Mouse (Mus musculus) lung, embryonic 14.5 days (tissue): ENCODE measurements around the gene Olfr821. TPM values are rescaled to one million over a fixed set of nuclear protein-coding genes. Genes with fewer than 3 reads are reported as not detected.
"Not testable (repeated sequence)": the region's sequence is repeated elsewhere in the genome, so short reads cannot be mapped to it uniquely, and the experiment has no call there.

Experiments
- ATAC-seq: fragments of 200-750 bp; cut with Nextera tagmentation; 2 replicates; pipeline ENCODE4 v1.8.0; 2017; ENCODE audit warnings: mild to moderate bottlenecking, moderate TSS enrichment, moderate library complexity; ENCODE audit not compliant: insufficient read depth
- DNase-seq: peaks from one replicate; pipeline ENCODE4 v3.0.0-alpha.2; 2015
- H3K27ac ChIP-seq: fragments of 300-500 bp; sonication (generic); 2 replicates; pipeline ENCODE4 v1.5.1; 2014; ENCODE audit warnings: low read depth, mild to moderate bottlenecking, moderate library complexity
- H3K27me3 ChIP-seq: fragments of 300-500 bp; sonication (generic); 2 replicates; pipeline ENCODE4 v1.6.1; 2014; ENCODE audit warnings: low read length, control low read depth; ENCODE audit not compliant: insufficient read depth
- H3K36me3 ChIP-seq: fragments of 300-500 bp; sonication (generic); 2 replicates; pipeline ENCODE4 v1.6.1; 2014; ENCODE audit warnings: control low read depth; ENCODE audit not compliant: insufficient read depth
- H3K4me1 ChIP-seq: fragments of 300-500 bp; sonication (generic); 2 replicates; pipeline ENCODE4 v1.6.1; 2014; ENCODE audit warnings: antibody characterized with exemption, control low read depth; ENCODE audit not compliant: insufficient read depth
- H3K4me2 ChIP-seq: fragments of 300-500 bp; sonication (generic); 2 replicates; pipeline ENCODE4 v1.6.1; 2014; ENCODE audit warnings: mild to moderate bottlenecking
- H3K4me3 ChIP-seq: fragments of 300-500 bp; sonication (generic); 2 replicates; pipeline ENCODE4 v1.5.1; 2014; ENCODE audit warnings: low read depth, low read length
- H3K9ac ChIP-seq: fragments of 300-500 bp; sonication (generic); 2 replicates; pipeline ENCODE4 v1.6.1; 2014
- H3K9me3 ChIP-seq: fragments of 300-500 bp; sonication (generic); 2 replicates; pipeline ENCODE4 v1.6.1; 2016; ENCODE audit warnings: low read depth, low read length, control low read depth
- CTCF ChIP-seq: IDR thresholded peaks from 2 replicates; pipeline ENCODE4 v1.5.1; 2016; ENCODE audit warnings: antibody characterized with exemption, low read depth
- WGBS: fragments of 180-500 bp; shearing (Covaris S2); extraction: QIAGEN DNeasy Blood & Tissue Kit; methylation state at CpG from one replicate; pipeline ENCODE4 v1.1.7; 2014; 5-methylcytosine and 5-hydroxymethylcytosine counted together
- polyA plus RNA-seq: library from polyadenylated mRNA; unstranded; fragments of >200 nt; fragmentation: Nextera tagmentation; extraction: Ambion mirVana; gene quantifications from 2 replicates; pipeline ENCODE4 v1.2.1, GENCODE M21; 2014

Olfr821 gene
- not detected in 2 replicates for polyA plus RNA-seq

DNA sequence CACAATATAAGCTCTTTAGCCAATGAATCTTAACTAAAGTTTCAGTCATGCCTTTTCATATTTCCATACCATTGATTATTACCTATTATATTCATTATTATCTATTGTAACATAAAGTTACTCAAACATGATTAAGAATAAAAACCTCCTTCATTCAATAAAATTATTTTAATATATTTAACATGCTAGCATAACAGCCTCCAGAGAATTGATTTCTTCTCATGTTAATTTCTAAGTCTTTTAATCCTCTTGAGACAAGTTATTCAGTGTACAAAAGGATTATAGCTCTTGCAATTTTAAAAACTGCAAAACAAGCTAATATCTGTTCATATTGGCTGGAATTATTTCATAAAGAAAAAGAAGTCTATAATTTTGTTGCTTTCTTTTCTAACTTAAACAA lies at the start of gene Olfr821:
Gene Olfr821 (plus strand): TSS at position 301 of the 400 bp plus-strand sequence.
- H3K4me2 ChIP-seq: no peak within 1 kb of the TSS
- H3K4me1 ChIP-seq: no peaks in the 10 kb centered on the region
- DNase-seq (no peak), ATAC-seq (no peak)
- no peak within 1 kb of the TSS for H3K27ac ChIP-seq
- H3K4me3 ChIP-seq: no peak within 1 kb of the TSS
- H3K27me3 ChIP-seq: no peaks in the 10 kb centered on the region
- no peaks in the 10 kb centered on the region for H3K9me3 ChIP-seq
- H3K9ac ChIP-seq: no peak within 1 kb of the TSS
- no peaks in the 10 kb centered on the region for H3K36me3 ChIP-seq
- no peak for TF ChIP-seq CTCF

DNA sequence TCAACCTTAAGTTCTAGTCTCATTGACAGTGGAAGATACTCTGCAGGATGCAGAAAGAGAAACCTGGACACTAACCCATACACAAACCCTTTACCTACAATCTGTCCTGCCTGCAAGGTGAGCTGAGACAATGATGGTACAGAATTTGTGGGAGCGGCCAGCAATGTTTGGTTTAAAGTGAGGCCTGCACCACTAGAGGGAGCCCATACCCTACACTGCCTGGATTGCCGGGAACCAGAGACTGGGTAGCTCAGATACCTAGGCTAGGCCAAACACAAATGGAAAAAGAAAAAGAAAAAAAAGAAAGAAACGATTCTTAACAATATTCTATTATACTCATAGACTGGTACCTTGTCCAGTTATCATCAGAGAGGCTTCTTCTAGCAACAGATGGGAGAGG lies 48.3 kb upstream of the Olfr821 start:
- ATAC-seq, H3K9me3 ChIP-seq, H3K4me3 ChIP-seq, H3K27ac ChIP-seq, H3K27me3 ChIP-seq, H3K4me2 ChIP-seq, H3K9ac ChIP-seq, H3K4me1 ChIP-seq, DNase-seq, H3K36me3 ChIP-seq: not testable (repeated sequence)
- no CpG with 5 or more reads among the region's 3 CpGs for WGBS

DNA sequence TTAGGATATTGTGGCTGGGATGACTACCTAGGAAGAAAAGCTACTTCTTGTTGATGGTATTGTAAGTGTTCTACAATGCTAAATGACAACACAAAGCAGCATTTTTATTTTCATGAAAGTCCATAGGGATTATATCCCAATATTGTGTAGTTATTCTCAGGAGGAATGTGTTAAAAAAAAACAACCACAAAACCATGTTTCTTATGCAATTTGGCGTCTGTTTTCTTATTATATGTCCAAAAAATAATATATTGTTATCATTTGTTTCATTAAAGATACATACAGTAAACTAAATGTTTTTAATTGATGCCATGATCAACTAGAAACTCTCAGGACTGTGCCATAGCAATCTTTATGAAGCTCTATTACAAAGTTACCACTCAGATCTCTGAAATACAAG lies 45.2 kb upstream of the Olfr821 start, which contains the start of gene Gm10310:
Gene Gm10310 (minus strand): TSS at position 101 of the 400 bp plus-strand sequence.
- not testable (repeated sequence) for ATAC-seq, H3K4me3 ChIP-seq, H3K27ac ChIP-seq, H3K4me1 ChIP-seq, H3K36me3 ChIP-seq, H3K9me3 ChIP-seq, H3K9ac ChIP-seq, H3K4me2 ChIP-seq, DNase-seq, H3K27me3 ChIP-seq
- WGBS: no CpG with 5 or more reads among the region's 1 CpGs

DNA sequence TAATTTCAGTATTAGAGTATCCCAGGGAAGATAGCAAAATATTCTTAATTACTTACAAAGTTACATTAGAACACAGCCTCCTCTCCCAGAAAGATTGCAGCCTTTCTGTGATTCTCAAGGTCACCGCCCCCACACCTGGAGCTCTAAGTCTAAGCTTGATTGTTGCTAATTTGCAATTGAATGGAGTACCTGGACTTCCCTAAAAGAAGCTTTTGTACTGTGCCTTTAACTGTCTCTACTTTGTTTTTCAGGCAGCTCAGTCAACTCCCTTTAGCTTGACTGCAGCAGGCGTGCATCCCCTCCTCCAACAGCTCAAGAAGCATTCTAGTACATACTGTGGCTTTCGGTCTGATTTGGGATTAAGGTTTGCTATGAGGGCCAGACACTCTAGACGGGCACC lies 26.0 kb upstream of the Olfr821 start:
- DNase-seq, H3K27me3 ChIP-seq, H3K9ac ChIP-seq, H3K4me3 ChIP-seq, H3K4me2 ChIP-seq, H3K9me3 ChIP-seq, H3K36me3 ChIP-seq, H3K4me1 ChIP-seq, ATAC-seq, H3K27ac ChIP-seq: not testable (repeated sequence)
- WGBS: 84% methylated on average over 4 of the region's 4 CpGs

DNA sequence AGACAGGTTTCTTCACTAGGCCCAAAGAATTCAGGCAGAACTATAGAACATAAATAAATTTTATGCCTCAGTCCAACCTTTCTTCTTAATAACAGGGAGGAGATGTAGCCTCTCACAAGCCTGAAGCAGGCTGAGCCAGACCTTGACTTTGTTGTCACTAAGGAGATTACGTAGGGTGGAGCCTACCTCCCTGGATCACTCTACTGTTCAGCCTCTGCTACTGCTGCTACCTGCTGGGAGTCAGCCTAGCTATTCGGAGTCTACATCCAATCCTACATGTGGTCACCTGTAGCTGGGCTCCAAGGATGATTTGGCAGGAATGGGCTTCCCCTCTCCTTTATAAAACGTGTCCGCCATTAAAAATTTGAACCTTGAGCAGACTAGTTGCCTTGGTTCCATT lies 24.8 kb upstream of the Olfr821 start:
- not testable (repeated sequence) for H3K9ac ChIP-seq, H3K4me2 ChIP-seq, ATAC-seq, DNase-seq, H3K27ac ChIP-seq, H3K4me3 ChIP-seq, H3K4me1 ChIP-seq, H3K9me3 ChIP-seq, H3K36me3 ChIP-seq, H3K27me3 ChIP-seq
- WGBS: 90% methylated on average over 4 of the region's 4 CpGs

DNA sequence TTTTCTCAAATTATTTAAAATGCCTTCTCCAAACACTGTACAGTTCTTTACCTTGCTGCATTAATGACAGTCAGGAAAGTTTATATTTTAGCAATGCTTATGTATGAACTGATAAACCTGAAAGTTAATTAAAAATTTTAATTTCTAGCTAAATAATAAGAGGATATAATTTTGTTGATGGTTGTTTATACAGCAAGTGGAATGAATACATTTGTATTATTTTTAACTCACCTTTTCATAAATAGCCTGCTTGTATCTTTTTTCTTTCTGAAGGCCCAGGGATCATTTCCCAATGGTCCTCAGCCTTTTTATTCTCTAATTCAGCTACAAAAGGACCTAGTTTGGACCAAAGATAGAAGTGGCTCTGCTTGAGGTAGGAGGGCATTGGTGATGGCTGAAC lies 17.8 kb upstream of the Olfr821 start, which contains the start of gene Olfr820:
Gene Olfr820 (plus strand): TSS at position 301 of the 400 bp plus-strand sequence.
- no peaks in the 10 kb centered on the region for H3K27me3 ChIP-seq
- no peak within 1 kb of the TSS for H3K4me2 ChIP-seq
- H3K36me3 ChIP-seq: no peaks in the 10 kb centered on the region
- H3K4me3 ChIP-seq: no peak within 1 kb of the TSS
- DNase-seq (no peak), ATAC-seq (no peak)
- H3K9me3 ChIP-seq: no peaks in the 10 kb centered on the region
- no peak within 1 kb of the TSS for H3K27ac ChIP-seq
- no peaks in the 10 kb centered on the region for H3K4me1 ChIP-seq
- H3K9ac ChIP-seq: no peak within 1 kb of the TSS
- TF ChIP-seq CTCF: no peak

DNA sequence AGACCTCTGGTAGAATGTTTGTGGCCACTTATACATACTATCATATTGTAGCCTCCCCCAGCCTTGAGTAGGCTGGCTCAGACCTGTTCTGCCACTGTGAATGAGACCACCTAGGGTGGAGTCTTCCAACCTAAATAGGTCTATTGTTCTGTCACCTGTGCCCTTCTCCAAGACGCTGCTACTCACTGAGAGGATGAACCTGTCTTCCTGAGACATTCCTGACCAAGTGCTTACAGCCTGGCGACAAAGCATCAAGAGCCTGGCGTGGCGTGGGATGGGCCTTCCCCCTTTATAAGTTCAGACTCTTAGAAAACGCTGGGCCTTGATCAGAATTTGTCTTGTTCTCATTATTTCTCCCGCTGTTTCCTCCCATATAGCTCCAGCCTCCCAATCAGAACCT lies 6.9 kb downstream of the Olfr821 start:
- Histone ChIP-seq H3K27ac (no peak overlapping the region), H3K9me3 (no peaks in the 10 kb centered on the region), H3K4me1 (no peaks in the 10 kb centered on the region), H3K27me3 (no peaks in the 10 kb centered on the region), H3K9ac (no peak overlapping the region), H3K4me2 (no peak overlapping the region), H3K4me3 (no peak overlapping the region), H3K36me3 (no peaks in the 10 kb centered on the region)
- DNase-seq (no peak), ATAC-seq (no peak)
- 67% methylated on average over 6 of the region's 6 CpGs for WGBS
- no peak for TF ChIP-seq CTCF

DNA sequence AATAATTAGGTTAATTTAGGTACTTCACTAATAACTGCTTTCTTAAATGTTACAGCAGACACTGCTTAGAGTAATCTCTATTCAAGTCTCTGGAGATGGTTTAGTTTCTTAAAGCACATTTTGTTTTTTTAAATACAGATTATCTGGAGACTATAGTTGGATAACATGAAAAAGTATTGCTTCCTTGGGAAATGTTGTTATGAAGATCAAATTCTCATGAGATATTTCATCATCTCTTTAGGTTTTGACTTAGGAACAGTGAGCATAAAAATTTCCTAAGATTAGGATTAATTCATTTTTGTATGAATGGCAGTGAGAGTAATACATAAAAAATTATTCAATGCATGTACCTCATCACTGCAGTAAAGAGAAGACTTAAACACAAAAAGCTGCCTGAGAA lies 40.8 kb downstream of the Olfr821 start, which contains the start of gene Olfr822:
Gene Olfr822 (plus strand): TSS at position 301 of the 400 bp plus-strand sequence.
- Histone ChIP-seq H3K9me3 (no peaks in the 10 kb centered on the region), H3K27ac (no peak within 1 kb of the TSS), H3K4me2 (no peak within 1 kb of the TSS), H3K9ac (no peak within 1 kb of the TSS), H3K27me3 (no peaks in the 10 kb centered on the region), H3K36me3 (no peaks in the 10 kb centered on the region), H3K4me3 (no peak within 1 kb of the TSS), H3K4me1 (no peaks in the 10 kb centered on the region)
- ATAC-seq: no peak
- no peak for TF ChIP-seq CTCF
- DNase-seq: no peak

Other genes with a start within 250 kb of the Olfr821 start
- not detected in 2 replicates for gene Olfr810, start 235.4 kb upstream of the Olfr821 start, polyA plus RNA-seq
- not detected in 2 replicates for gene Olfr811, start 226.0 kb upstream of the Olfr821 start, polyA plus RNA-seq
- gene Olfr812, start 184.3 kb upstream of the Olfr821 start, polyA plus RNA-seq: not detected in 2 replicates
- not detected in 2 replicates for gene Olfr813, start 175.0 kb upstream of the Olfr821 start, polyA plus RNA-seq
- not detected in 2 replicates for gene Olfr814, start 150.5 kb upstream of the Olfr821 start, polyA plus RNA-seq
- gene Olfr815, start 124.5 kb upstream of the Olfr821 start, polyA plus RNA-seq: not detected in 2 replicates
- not detected in 2 replicates for gene Olfr816, start 114.8 kb upstream of the Olfr821 start, polyA plus RNA-seq
- not detected in 2 replicates for gene Olfr818, start 81.2 kb upstream of the Olfr821 start, polyA plus RNA-seq
- gene Olfr819, start 63.1 kb upstream of the Olfr821 start, polyA plus RNA-seq: not detected in 2 replicates
- not detected in 2 replicates for gene Olfr247, start 54.2 kb upstream of the Olfr821 start, polyA plus RNA-seq
- gene Gm10310, start 45.3 kb upstream of the Olfr821 start, polyA plus RNA-seq: not detected in 2 replicates
- gene Olfr820, start 17.7 kb upstream of the Olfr821 start, polyA plus RNA-seq: not detected in 2 replicates
- not detected in 2 replicates for gene Olfr822, start 40.9 kb downstream of the Olfr821 start, polyA plus RNA-seq
- not detected in 2 replicates for gene Olfr823, start 85.0 kb downstream of the Olfr821 start, polyA plus RNA-seq
- not detected in 2 replicates for gene Olfr824, start 99.7 kb downstream of the Olfr821 start, polyA plus RNA-seq
- gene Olfr825, start 136.4 kb downstream of the Olfr821 start, polyA plus RNA-seq: not detected in 2 replicates
- not detected in 2 replicates for gene Olfr826, start 153.8 kb downstream of the Olfr821 start, polyA plus RNA-seq
- gene Olfr827, start 184.1 kb downstream of the Olfr821 start, polyA plus RNA-seq: not detected in 2 replicates
- not detected in 2 replicates for gene Neurod4, start 249.9 kb downstream of the Olfr821 start, polyA plus RNA-seq